Mouse (Mus musculus) heart, postnatal 0 days (tissue): ENCODE data around the gene Chst14.

Experiments
- CTCF ChIP-seq: IDR thresholded peaks from 2 replicates; pipeline ENCODE4 v1.5.1; 2016; ENCODE audit warnings: antibody characterized with exemption, control low read depth, low read depth
- EP300 ChIP-seq: IDR thresholded peaks from 2 replicates; pipeline ENCODE4 v1.6.1; 2016; ENCODE audit warnings: antibody characterized with exemption, low read depth

DNA sequence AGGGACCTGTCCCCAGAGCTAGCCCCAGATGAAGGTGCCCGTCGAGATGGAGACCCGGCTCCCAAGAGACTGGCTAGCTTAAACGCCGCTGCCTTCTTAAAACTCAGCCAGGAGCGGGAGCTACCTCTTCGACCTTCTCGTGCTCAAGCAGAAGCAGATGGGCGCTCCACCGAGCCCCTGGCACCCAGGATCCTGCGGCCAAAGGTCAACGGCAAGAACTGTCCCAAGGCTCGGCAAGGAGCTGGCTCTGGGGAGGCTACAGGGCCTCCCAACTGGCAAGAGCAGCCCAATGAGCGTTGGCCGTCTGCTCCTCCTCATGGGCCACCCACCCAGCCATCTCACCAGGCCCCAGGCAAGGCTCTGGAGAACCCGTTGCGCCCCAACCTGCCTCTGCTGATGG lies 9.9 kb upstream of the Chst14 start:
- TF ChIP-seq EP300 (no peak), CTCF (no peak)
